Mouse (Mus musculus): ENCODE results near the gene Cnrip1.

DNA sequence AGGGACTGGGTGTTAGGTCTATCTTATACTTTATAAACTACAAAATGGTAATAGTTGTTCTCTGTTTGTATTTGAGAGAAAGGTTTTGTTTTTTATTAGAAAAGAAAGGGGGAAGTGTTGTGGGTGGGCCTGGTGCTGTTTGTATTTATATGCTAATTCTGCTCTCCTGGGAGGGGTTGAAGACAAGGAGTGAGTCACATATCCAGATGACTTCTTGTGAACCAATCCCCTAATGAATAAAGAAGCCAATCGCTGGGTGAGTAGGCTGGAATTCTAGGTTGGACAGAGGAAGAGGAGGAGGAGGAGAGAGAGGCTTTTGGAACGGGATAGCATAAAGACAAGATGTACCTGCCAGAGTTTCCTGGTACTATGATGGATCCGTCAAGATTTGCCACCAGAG lies 30.7 kb downstream of the Cnrip1 start:
- TF ChIP-seq POLR2A (IDR thresholded peaks at IDR 0.05; ENCODE audit: low read depth, low read length) (no peak), CTCF (conservative IDR thresholded peaks at IDR 0.05; ENCODE audit: insufficient read depth, insufficient read length, low read depth, low read length) (no peak)

Data from kidney, adult 2 months (tissue).